Mouse (Mus musculus): Measurements from ENCODE around the gene Cdh13. TPM values are rescaled to one million over a fixed set of nuclear protein-coding genes. Genes with fewer than 3 reads are reported as not detected.

Gene Cdh13
- not detected in 2 replicates for polyA plus RNA-seq (2012; ENCODE audit: insufficient read depth, low replicate concordance)

DNA sequence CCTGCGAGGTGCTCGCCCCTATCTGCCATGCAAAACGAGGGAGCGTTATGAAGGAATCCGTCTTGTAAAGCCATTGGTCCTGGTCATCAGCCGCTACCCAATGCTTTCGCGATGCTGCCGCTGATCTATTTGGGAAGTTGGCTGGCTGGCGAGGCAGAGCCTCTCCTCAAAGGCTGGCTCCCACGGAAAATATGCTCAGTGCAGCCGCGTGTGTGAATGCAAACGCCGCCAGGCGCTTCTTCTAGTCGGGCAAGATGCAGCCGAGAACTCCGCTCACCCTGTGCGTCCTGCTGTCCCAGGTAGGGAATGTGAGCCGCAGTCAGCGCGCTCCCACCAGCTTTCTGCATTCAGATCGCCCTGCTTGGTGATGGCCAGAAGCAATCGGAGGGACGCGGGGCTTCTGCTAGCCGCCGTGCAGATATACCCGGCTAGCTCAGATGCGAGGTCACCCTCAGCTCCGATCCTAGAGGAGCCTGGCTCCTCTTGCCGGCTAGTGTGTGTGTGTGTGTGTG, at the start of gene Cdh13:
Gene Cdh13 (plus strand): TSS at position 134 of the 512 bp plus-strand sequence.
- TF ChIP-seq GATA1 (IDR thresholded peaks at IDR 0.05; ENCODE audit: borderline replicate concordance, low read length) (no peak), FLI1 (IDR thresholded peaks at IDR 0.05; ENCODE audit: low read length) (no peak)
- Histone ChIP-seq H3K4me1 (no peaks in the 10 kb centered on the region), H3K4me3 (replicated peaks) (no peak within 1 kb of the TSS), H3K27me3 (replicated peaks) (peaks cover 23% of the 10 kb centered on the region), H3K36me3 (replicated peaks; ENCODE audit: low read length) (no peaks in the 10 kb centered on the region), H3K9me3 (peaks cover 40% of the 10 kb centered on the region)

DNA sequence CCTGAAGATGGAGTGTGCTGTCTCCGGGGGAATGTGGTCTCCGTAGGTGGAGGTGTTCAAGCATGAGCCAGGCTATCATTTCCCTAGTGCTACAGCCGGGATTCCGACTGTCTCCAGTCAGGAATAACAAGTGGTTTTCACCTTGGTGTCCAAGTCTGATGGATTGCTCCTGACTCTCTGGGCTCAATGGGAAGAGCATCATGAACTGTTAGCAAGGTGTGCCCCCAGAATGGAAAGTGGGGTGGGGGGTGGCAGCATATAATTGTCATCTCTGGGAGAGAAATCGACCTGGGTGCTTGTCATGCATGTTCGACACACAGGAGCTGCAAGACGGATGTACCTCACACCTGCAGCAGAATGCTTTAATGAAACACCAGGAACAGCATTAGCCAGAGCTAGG, 47.9 kb upstream of the Cdh13 start:
- no peaks in the 10 kb centered on the region for H3K36me3 ChIP-seq (replicated peaks; ENCODE audit: low read length)
- TF ChIP-seq FLI1 (IDR thresholded peaks at IDR 0.05; ENCODE audit: low read length) (no peak), GATA1 (IDR thresholded peaks at IDR 0.05; ENCODE audit: borderline replicate concordance, low read length) (no peak)
- H3K9me3 ChIP-seq, result peaks cover 73% of the 10 kb centered on the region
- no peak overlapping the region for H3K4me3 ChIP-seq (replicated peaks)
- no peaks in the 10 kb centered on the region for H3K4me1 ChIP-seq
- H3K27me3 ChIP-seq (replicated peaks), result no peaks in the 10 kb centered on the region

DNA sequence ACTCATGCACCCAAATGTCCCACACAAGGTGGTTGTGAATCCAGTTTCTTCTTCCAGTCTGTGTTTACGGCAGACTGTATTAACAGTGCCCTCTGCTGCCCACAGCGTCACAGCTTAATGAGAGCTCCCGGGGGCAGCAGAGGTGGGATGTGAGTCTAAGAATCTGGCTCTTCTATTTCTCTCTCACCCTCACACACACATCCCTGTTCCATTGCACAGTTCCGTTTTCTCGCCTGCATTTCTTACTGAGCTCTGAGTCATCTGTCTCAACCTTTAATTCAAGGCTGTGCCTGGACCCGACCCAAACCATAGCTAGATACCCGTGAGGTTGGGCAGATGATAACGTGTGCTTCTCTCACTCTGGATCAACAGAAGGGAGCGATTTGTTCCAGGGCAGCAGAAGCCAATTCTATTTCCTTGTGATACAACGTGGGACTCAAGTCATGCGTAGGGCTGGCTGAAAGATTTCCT, 46.3 kb upstream of the Cdh13 start:
- no peak overlapping the region for H3K4me3 ChIP-seq (replicated peaks)
- TF ChIP-seq GATA1 (IDR thresholded peaks at IDR 0.05; ENCODE audit: borderline replicate concordance, low read length), result no peak
- no peak for TF ChIP-seq FLI1 (IDR thresholded peaks at IDR 0.05; ENCODE audit: low read length)
- H3K27me3 ChIP-seq (replicated peaks), result no peaks in the 10 kb centered on the region
- no peaks in the 10 kb centered on the region for H3K4me1 ChIP-seq
- H3K9me3 ChIP-seq, result peaks cover 76% of the 10 kb centered on the region
- no peaks in the 10 kb centered on the region for H3K36me3 ChIP-seq (replicated peaks; ENCODE audit: low read length)

DNA sequence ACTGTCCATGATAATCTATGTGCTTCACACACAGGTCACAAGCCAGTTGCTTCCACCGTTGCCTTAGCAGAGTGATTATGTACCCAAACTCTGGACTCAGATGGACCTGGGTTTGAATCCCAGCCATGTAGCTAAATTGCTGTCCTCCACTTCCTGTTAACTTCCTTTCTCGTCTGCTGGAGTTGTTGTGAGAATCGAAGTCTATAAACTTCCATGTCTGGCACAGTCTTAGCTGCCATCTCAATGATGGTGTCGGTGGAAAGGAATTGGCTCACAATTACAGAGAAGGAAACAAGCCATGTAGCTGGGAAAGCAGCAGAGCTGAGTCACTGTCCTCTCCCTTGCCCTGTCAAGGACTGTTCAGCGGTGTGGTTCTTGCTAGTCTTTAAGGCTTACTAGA, 45.4 kb upstream of the Cdh13 start:
- no peaks in the 10 kb centered on the region for H3K4me1 ChIP-seq
- no peaks in the 10 kb centered on the region for H3K27me3 ChIP-seq (replicated peaks)
- no peaks in the 10 kb centered on the region for H3K36me3 ChIP-seq (replicated peaks; ENCODE audit: low read length)
- H3K4me3 ChIP-seq (replicated peaks), result no peak overlapping the region
- TF ChIP-seq FLI1 (IDR thresholded peaks at IDR 0.05; ENCODE audit: low read length), result no peak
- TF ChIP-seq GATA1 (IDR thresholded peaks at IDR 0.05; ENCODE audit: borderline replicate concordance, low read length), result no peak
- H3K9me3 ChIP-seq, result peaks cover 80% of the 10 kb centered on the region

DNA sequence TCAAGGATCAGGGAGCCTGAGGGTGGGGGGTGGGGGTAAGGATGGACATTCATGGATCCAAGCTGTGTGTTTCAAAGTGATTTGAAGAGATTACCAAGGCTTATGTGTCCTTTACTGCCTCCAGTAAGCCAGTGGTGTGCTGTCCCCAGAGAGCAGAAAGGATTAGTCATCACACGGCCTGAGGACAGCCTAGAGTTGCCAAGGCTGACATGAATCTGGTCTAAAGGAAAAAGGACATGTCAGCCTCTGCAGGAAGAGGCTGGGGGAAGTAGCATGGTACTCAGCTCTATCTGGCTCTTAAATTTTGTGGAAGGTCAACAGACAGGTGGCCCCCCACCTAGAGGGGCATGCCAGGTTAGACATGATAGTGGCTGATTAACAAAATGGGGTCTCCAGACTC, 44.3 kb upstream of the Cdh13 start:
- no peak for TF ChIP-seq FLI1 (IDR thresholded peaks at IDR 0.05; ENCODE audit: low read length)
- TF ChIP-seq GATA1 (IDR thresholded peaks at IDR 0.05; ENCODE audit: borderline replicate concordance, low read length), result no peak
- no peaks in the 10 kb centered on the region for H3K36me3 ChIP-seq (replicated peaks; ENCODE audit: low read length)
- no peak overlapping the region for H3K4me3 ChIP-seq (replicated peaks)
- no peaks in the 10 kb centered on the region for H3K27me3 ChIP-seq (replicated peaks)
- H3K4me1 ChIP-seq, result no peaks in the 10 kb centered on the region
- H3K9me3 ChIP-seq, result peaks cover 85% of the 10 kb centered on the region

DNA sequence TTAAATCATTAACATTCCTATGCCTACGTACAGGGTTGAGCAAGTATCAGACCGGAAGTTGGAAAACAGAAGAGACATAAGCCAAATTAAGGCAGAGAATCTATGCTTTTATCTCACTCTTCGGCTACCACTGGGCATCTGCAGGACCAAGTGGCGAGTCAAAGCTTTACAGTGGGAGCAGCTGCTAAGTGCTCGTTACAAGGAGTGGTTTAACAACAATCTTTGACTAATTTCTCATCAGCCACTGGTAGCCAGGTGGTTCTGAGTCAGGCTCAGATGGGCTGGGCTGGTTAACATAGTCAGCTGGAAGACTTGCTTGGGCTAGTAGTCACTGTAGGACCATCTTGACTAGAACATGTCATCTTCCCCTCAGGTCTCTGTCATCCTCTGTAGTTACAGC, 34.2 kb upstream of the Cdh13 start:
- Histone ChIP-seq H3K4me1 (no peaks in the 10 kb centered on the region), H3K4me3 (replicated peaks) (no peak overlapping the region), H3K27me3 (replicated peaks) (no peaks in the 10 kb centered on the region), H3K36me3 (replicated peaks; ENCODE audit: low read length) (no peaks in the 10 kb centered on the region), H3K9me3 (peaks cover 82% of the 10 kb centered on the region)
- TF ChIP-seq GATA1 (IDR thresholded peaks at IDR 0.05; ENCODE audit: borderline replicate concordance, low read length) (no peak), FLI1 (IDR thresholded peaks at IDR 0.05; ENCODE audit: low read length) (no peak)

DNA sequence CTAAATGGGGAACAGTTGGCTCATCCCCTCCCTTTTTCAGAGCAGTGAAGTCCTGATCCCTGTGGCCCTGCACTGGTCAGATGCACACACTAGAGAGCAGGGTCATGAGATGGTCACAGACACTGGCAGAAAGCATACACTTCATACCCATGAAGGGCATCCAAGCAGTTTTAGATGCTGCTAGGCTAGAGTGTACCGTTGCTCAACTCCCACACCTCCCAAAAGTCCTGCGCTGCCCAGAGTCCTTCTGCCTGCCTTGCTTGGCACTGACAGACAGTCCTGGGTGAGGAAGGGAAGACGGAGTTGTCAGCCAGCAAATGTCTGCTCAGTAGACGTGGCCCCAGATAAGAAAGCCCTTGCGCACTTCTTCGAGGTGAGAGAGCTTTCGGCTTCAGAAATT, 33.6 kb upstream of the Cdh13 start:
- peaks cover 82% of the 10 kb centered on the region for H3K9me3 ChIP-seq
- no peak for TF ChIP-seq GATA1 (IDR thresholded peaks at IDR 0.05; ENCODE audit: borderline replicate concordance, low read length)
- TF ChIP-seq FLI1 (IDR thresholded peaks at IDR 0.05; ENCODE audit: low read length), result no peak
- no peaks in the 10 kb centered on the region for H3K27me3 ChIP-seq (replicated peaks)
- no peaks in the 10 kb centered on the region for H3K4me1 ChIP-seq
- H3K36me3 ChIP-seq (replicated peaks; ENCODE audit: low read length), result no peaks in the 10 kb centered on the region
- no peak overlapping the region for H3K4me3 ChIP-seq (replicated peaks)

DNA sequence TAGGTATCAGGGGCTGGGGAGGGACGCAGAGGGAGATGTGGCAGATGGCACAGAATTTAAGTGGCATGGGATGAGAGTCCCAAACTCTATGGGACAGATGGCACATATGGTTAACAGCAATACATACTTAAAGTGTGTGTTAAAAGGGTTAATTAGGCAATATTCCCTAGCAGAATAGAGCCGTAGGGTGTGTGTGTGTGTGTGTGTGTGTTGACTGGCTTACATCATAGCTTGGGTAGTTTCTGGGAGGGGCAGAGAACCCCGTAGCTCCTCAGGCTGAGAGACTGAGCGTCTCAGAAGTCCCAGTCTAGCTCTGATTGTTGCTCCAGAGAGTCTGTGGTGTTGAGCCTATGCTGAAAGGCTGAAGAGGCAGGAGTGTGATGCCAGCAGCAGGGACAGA, 20.4 kb upstream of the Cdh13 start:
- Histone ChIP-seq H3K4me1 (no peaks in the 10 kb centered on the region), H3K4me3 (replicated peaks) (peak overlapping the region; percentile 23)

DNA sequence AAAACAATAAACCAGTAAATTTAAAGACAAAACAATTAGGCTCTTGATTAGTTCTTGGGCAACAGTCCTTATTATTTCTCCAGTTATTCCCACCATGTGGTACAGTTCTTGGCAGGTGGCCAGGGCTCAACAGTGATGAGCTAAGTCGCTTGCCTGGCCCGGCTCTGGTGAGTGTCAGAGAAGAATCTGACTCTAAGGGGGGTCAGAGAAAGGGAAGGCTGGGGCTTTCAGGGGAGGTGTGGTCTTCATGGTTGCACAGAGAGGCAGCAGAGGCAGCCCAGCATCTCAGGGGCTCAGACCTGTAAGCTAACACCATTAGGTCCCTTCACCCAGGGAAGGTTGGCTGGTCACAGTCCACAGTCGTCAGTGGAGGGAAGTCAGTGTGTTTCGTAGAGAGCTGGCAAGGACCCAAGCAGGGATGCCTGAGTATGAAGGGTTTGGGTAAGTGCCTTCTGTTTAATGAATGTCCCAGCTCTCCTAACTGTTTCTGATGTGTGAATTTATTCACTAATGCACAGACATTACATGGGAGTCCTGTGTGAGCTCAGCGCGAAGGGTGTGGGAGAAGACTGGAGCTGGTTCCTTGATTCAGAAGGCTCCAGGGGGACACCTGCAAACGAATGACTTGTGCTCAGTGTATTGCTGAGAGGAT, 12.7 kb upstream of the Cdh13 start:
- H3K4me3 ChIP-seq (replicated peaks), result no peak overlapping the region
- H3K27me3 ChIP-seq (replicated peaks), result no peaks in the 10 kb centered on the region
- H3K9me3 ChIP-seq, result peaks cover 57% of the 10 kb centered on the region
- H3K4me1 ChIP-seq, result no peaks in the 10 kb centered on the region
- no peaks in the 10 kb centered on the region for H3K36me3 ChIP-seq (replicated peaks; ENCODE audit: low read length)
- TF ChIP-seq FLI1 (IDR thresholded peaks at IDR 0.05; ENCODE audit: low read length), result no peak
- TF ChIP-seq GATA1 (IDR thresholded peaks at IDR 0.05; ENCODE audit: borderline replicate concordance, low read length), result no peak

More for the DNA sequence above, 20.4 kb upstream of the Cdh13 start:
- TF ChIP-seq GATA1 (IDR thresholded peaks at IDR 0.05; ENCODE audit: borderline replicate concordance, low read length) (no peak), FLI1 (IDR thresholded peaks at IDR 0.05; ENCODE audit: low read length) (no peak)
- H3K9me3 ChIP-seq, result peaks cover 86% of the 10 kb centered on the region
- H3K36me3 ChIP-seq (replicated peaks; ENCODE audit: low read length), result no peaks in the 10 kb centered on the region
- no peaks in the 10 kb centered on the region for H3K27me3 ChIP-seq (replicated peaks)

DNA sequence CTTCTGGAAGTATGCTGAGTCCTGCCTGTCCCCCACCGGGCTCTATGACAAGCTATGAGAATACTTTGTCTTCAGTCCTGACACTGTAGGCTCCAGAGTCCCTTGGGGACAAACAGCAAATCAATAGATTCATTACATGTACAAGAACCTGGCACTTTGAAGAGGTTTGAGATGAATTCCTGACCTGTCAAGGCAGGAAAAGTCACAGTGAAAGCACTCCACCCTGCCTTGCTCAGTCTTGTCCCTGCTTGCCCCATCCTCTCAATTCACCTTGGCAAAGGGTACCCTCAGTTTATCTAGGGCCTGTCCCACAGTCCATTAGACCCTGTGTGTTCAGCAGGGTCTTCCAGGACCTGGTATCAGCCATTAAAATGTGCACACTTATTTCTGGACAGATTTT, 11.0 kb upstream of the Cdh13 start:
- Histone ChIP-seq H3K4me1 (no peaks in the 10 kb centered on the region), H3K9me3 (peaks cover 51% of the 10 kb centered on the region), H3K4me3 (replicated peaks) (no peak overlapping the region), H3K27me3 (replicated peaks) (no peaks in the 10 kb centered on the region), H3K36me3 (replicated peaks; ENCODE audit: low read length) (no peaks in the 10 kb centered on the region)
- no peak for TF ChIP-seq GATA1 (IDR thresholded peaks at IDR 0.05; ENCODE audit: borderline replicate concordance, low read length)
- TF ChIP-seq FLI1 (IDR thresholded peaks at IDR 0.05; ENCODE audit: low read length), result no peak

Data from megakaryocyte, embryonic 14.5 days (primary cell).